Mouse (Mus musculus): ENCODE data around the gene Slc13a4.

GRCm38 (mm10) chr6:35349784-35350183 lies 41.9 kb upstream of the Slc13a4 start:
- TF ChIP-seq CTCF (IDR thresholded peaks at IDR 0.05; ENCODE audit: insufficient read depth, low read length) (no peak), POLR2A (IDR thresholded peaks at IDR 0.05; ENCODE audit: borderline replicate concordance, extremely low read depth, low read depth, low read length) (no peak)

Data from lung, adult 2 months (tissue).